Mouse (Mus musculus): Measurements from ENCODE around the gene Gm28053. TPM values are rescaled to one million over a fixed set of nuclear protein-coding genes. Genes with fewer than 3 reads are reported as not detected.
"Not testable (repeated sequence)": the region's sequence is repeated elsewhere in the genome, so short reads cannot be mapped to it uniquely, and the experiment has no call there.

The Gm28053 gene
- polyA plus RNA-seq, 1 experiment from 2014 or later, result 3.7 TPM

- H3K4me3 ChIP-seq, result no peak overlapping the region
- no peak overlapping the region for H3K9ac ChIP-seq
- WGBS, result 55% methylated on average over 3 of the region's 3 CpGs
- no peak for ATAC-seq (ENCODE audit: extremely low read depth, insufficient number of reproducible peaks, low FRiP score, low TSS enrichment)
- H3K36me3 ChIP-seq, result no peaks in the 10 kb centered on the region; the same call in 1 of the 2 replicates
- no peak overlapping the region for H3K4me2 ChIP-seq
- H3K9me3 ChIP-seq, result no peaks in the 10 kb centered on the region
- no peak overlapping the region for H3K27ac ChIP-seq (replicated peaks)
- 0 out of 2 replicates have a peak, but pooled peaks cover 2% of the 10 kb centered on the region for H3K4me1 ChIP-seq
- no peaks in the 10 kb centered on the region for H3K27me3 ChIP-seq (replicated peaks)
These were observed 36.8 kb upstream of the Gm28053 start for GRCm38 (mm10) chr6:48681472-48682090.

- H3K9me3 ChIP-seq, result no peaks in the 10 kb centered on the region
- H3K4me2 ChIP-seq, result no peak overlapping the region
- H3K4me1 ChIP-seq, result peaks cover 2% of the 10 kb centered on the region; the same call in 1 of the 2 replicates
- no peak overlapping the region for H3K9ac ChIP-seq
- WGBS, result 61% methylated on average over 4 of the region's 4 CpGs
- no peak for ATAC-seq (ENCODE audit: extremely low read depth, insufficient number of reproducible peaks, low FRiP score, low TSS enrichment)
- no peak overlapping the region for H3K4me3 ChIP-seq
- no peaks in the 10 kb centered on the region for H3K27me3 ChIP-seq (replicated peaks)
- H3K36me3 ChIP-seq, result no peaks in the 10 kb centered on the region; the same call in 1 of the 2 replicates
- no peak overlapping the region for H3K27ac ChIP-seq (replicated peaks)
These were observed 36.1 kb upstream of the Gm28053 start for GRCm38 (mm10) chr6:48682271-48682670.

GRCm38 (mm10) chr6:48683263-48683821, 35.1 kb upstream of the Gm28053 start:
- not testable (repeated sequence) for H3K4me1 ChIP-seq; H3K27me3 ChIP-seq (replicated peaks); H3K9me3 ChIP-seq; ATAC-seq (ENCODE audit: extremely low read depth, insufficient number of reproducible peaks, low FRiP score, low TSS enrichment); H3K9ac ChIP-seq; H3K27ac ChIP-seq (replicated peaks); H3K4me3 ChIP-seq; H3K4me2 ChIP-seq; H3K36me3 ChIP-seq
- WGBS, result 88% methylated on average over 4 of the region's 4 CpGs

DNA sequence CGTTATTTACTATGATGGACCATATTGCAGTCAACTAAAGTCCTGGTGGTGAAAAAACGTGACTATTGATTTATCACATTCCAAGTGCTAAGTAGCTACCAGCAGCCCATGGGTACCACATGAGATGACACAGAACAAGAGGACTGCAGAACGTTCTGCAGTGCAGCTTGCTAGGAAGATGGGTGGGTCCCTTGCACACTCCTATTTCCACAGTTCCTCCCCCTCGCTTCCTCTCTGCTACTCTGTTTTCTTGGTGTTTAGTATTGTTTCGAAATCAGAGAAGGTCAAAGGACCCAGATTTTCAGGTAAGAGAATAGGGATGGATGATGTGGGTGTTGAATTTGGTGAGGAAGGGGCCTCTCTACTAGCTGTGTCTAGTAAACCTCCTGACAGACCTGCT, 34.1 kb upstream of the Gm28053 start, which contains the start of gene Gimap4:
Gene Gimap4 (plus strand): TSS at position 231 of the 400 bp plus-strand sequence.
- no peak within 1 kb of the TSS for H3K9ac ChIP-seq
- no peaks in the 10 kb centered on the region; the same call in 1 of the 2 replicates for H3K36me3 ChIP-seq
- 57% methylated on average over 5 of the region's 5 CpGs for WGBS
- peak within 1 kb of the TSS; percentile 8 for H3K4me2 ChIP-seq
- no peak for ATAC-seq (ENCODE audit: extremely low read depth, insufficient number of reproducible peaks, low FRiP score, low TSS enrichment)
- peak within 1 kb of the TSS; percentile 13; the same call in 1 of the 2 replicates for H3K4me3 ChIP-seq
- H3K9me3 ChIP-seq, result no peaks in the 10 kb centered on the region
- H3K27ac ChIP-seq (replicated peaks), result peak within 1 kb of the TSS; percentile 65
- peaks cover 2% of the 10 kb centered on the region; the same call in 1 of the 2 replicates for H3K4me1 ChIP-seq
- H3K27me3 ChIP-seq (replicated peaks), result no peaks in the 10 kb centered on the region

GRCm38 (mm10) chr6:48684806-48685205, 33.6 kb upstream of the Gm28053 start:
- H3K9me3 ChIP-seq, result no peaks in the 10 kb centered on the region
- peak overlapping the region; percentile 65 for H3K27ac ChIP-seq (replicated peaks)
- peak overlapping the region; percentile 8; the same call in 1 of the 2 replicates for H3K4me2 ChIP-seq
- 0 out of 2 replicates have a peak overlapping the region, but pooled peaks have one; percentile 13 for H3K4me3 ChIP-seq
- WGBS, result 40% methylated on average over 4 of the region's 4 CpGs
- no peaks in the 10 kb centered on the region for H3K27me3 ChIP-seq (replicated peaks)
- H3K9ac ChIP-seq, result no peak overlapping the region
- H3K4me1 ChIP-seq, result peaks cover 2% of the 10 kb centered on the region; the same call in 1 of the 2 replicates
- H3K36me3 ChIP-seq, result no peaks in the 10 kb centered on the region; the same call in 1 of the 2 replicates
- ATAC-seq (ENCODE audit: extremely low read depth, insufficient number of reproducible peaks, low FRiP score, low TSS enrichment), result no peak

GRCm38 (mm10) chr6:48685251-48685650, 33.2 kb upstream of the Gm28053 start:
- Histone ChIP-seq H3K4me2 (peak overlapping the region; percentile 8), H3K4me1 (peaks cover 2% of the 10 kb centered on the region; the same call in 1 of the 2 replicates), H3K27ac (replicated peaks) (peak overlapping the region; percentile 65), H3K9ac (no peak overlapping the region), H3K4me3 (0 out of 2 replicates have a peak overlapping the region, but pooled peaks have one; percentile 2), H3K9me3 (no peaks in the 10 kb centered on the region), H3K36me3 (no peaks in the 10 kb centered on the region; the same call in 1 of the 2 replicates), H3K27me3 (replicated peaks) (no peaks in the 10 kb centered on the region)
- no peak for ATAC-seq (ENCODE audit: extremely low read depth, insufficient number of reproducible peaks, low FRiP score, low TSS enrichment)
- 77% methylated on average over 2 of the region's 2 CpGs for WGBS

DNA sequence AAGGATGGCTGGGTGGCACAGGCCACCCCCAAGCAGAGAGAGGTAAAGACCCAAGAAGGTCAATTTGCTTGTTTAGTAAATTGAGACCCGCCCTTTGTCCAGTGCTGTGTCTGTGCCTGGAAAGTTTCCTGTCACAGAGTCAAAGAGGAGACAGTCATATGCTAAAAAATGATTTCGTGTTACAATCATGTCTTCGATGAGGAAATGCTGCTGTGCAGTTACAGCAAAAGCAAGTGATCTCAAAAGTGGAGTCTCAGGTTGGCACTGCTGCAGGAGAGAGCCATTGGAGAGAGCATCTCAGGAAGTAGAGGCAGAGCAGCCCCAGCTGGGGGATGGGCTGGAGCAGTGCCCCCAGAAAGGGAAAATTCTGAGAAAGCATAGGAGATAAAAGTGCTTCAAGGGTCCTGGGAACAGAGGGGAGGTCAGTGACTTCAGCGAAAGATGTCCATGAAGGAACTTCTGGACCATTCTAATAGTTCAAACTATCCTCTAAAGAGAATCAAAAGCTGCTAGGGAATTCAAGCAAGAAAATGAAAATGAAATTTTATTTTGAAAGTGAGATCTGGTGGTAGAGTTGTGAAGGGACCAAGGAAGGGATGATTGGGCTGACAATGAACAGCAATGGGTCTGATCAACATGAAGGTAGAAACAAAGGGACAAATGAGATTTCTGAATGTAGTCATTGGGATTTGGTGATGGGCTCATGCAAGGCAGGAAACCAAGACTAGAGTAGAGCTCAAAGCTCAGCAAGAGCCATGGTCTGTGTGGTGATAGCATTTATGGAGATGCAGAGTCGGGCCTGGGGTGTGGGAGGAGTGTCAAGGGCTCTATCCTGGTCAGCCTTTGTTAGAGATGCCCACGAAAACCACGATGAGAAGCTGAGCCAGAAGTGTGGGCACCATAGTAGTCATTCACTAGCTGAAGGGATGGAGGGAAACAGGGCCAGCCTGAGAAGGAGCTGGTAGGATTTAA, 32.4 kb upstream of the Gm28053 start:
- H3K4me3 ChIP-seq, result no peak overlapping the region
- WGBS, result 75% methylated on average over 7 of the region's 7 CpGs
- no peaks in the 10 kb centered on the region for H3K36me3 ChIP-seq
- H3K9ac ChIP-seq, result no peak overlapping the region
- no peak for ATAC-seq (ENCODE audit: extremely low read depth, insufficient number of reproducible peaks, low FRiP score, low TSS enrichment)
- H3K4me2 ChIP-seq, result peak overlapping the region; percentile 8
- H3K9me3 ChIP-seq, result no peaks in the 10 kb centered on the region
- H3K4me1 ChIP-seq, result peaks cover 2% of the 10 kb centered on the region; the same call in 1 of the 2 replicates
- no peaks in the 10 kb centered on the region for H3K27me3 ChIP-seq (replicated peaks)
- peak overlapping the region; percentile 65 for H3K27ac ChIP-seq (replicated peaks)

DNA sequence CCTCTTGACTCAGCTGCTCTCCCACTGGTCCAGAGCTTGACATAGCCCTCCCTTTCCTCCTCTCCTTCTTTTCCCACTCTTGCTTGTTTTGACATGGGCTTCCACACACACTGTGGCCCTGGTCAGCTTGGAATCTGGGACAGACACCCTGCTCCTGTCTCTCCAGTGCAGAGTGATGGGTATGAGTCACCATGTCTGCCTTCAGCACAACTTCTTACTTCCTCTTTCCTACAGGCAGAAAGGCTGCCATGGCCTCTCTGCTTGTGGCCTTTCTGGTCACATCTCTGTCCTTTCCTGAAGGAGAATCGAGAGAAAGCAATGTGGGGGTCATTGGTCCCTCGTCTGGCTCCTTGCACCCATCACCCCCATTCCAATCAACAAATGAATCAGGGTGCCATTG, 31.3 kb upstream of the Gm28053 start:
- Histone ChIP-seq H3K36me3 (no peaks in the 10 kb centered on the region), H3K27me3 (replicated peaks) (no peaks in the 10 kb centered on the region), H3K9ac (no peak overlapping the region), H3K4me1 (peaks cover 2% of the 10 kb centered on the region; the same call in 1 of the 2 replicates), H3K27ac (replicated peaks) (peak overlapping the region; percentile 8; the same call in 1 of the 2 replicates), H3K4me2 (no peak overlapping the region), H3K9me3 (no peaks in the 10 kb centered on the region), H3K4me3 (no peak overlapping the region)
- no peak for ATAC-seq (ENCODE audit: extremely low read depth, insufficient number of reproducible peaks, low FRiP score, low TSS enrichment)
- WGBS, result 53% methylated on average over 2 of the region's 2 CpGs

DNA sequence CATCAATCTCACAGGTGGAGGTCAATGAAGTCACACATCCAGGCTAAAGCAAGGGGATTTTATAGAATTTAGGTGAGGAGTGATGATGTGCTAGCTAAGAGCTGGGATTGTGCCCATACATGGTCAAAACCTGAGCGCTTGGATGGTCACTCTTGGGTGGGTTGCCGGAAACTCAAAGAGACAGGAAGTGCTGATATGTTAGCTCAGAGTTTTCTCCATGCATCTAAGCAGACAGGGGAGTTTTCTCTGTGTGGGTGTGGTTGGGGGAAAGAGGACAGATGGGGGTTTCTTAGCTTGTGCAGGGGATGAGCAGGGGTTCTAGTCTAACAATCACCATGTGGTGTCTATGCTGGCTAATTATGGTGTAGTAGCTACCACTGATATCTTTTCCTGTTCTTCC, 29.1 kb upstream of the Gm28053 start:
- Histone ChIP-seq H3K27ac (replicated peaks) (no peak overlapping the region), H3K4me2 (no peak overlapping the region), H3K4me1 (peaks cover under 1% of the 10 kb centered on the region; the same call in 1 of the 2 replicates), H3K27me3 (replicated peaks) (no peaks in the 10 kb centered on the region), H3K4me3 (no peak overlapping the region), H3K36me3 (no peaks in the 10 kb centered on the region), H3K9me3 (no peaks in the 10 kb centered on the region), H3K9ac (no peak overlapping the region)
- ATAC-seq (ENCODE audit: extremely low read depth, insufficient number of reproducible peaks, low FRiP score, low TSS enrichment), result no peak
- 58% methylated on average over 2 of the region's 2 CpGs for WGBS

DNA sequence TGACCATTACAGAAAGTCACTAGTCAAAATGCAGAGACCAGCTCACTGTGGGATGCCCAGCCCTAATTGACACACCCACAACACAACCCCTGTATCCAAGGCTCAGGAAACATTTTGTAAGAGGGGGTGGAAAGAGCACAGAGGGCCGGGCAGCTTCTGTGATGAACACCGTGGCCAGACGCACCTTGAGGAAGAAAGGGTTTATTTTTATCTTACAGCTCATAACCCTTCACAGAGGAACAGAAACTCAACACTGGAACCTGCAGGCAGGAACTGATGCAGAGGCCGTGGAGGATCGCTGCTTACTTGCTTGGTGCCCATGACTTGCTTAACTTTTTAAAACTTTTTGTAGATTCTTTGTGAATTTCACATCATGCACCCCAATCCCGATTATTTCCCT, 25.4 kb upstream of the Gm28053 start:
- no peak overlapping the region for H3K27ac ChIP-seq (replicated peaks)
- H3K9ac ChIP-seq, result no peak overlapping the region
- H3K27me3 ChIP-seq (replicated peaks), result no peaks in the 10 kb centered on the region
- 0 out of 2 replicates have a peak, but pooled peaks cover 5% of the 10 kb centered on the region for H3K9me3 ChIP-seq
- H3K36me3 ChIP-seq, result no peaks in the 10 kb centered on the region
- H3K4me3 ChIP-seq, result no peak overlapping the region
- no peak for ATAC-seq (ENCODE audit: extremely low read depth, insufficient number of reproducible peaks, low FRiP score, low TSS enrichment)
- no peaks in the 10 kb centered on the region for H3K4me1 ChIP-seq
- H3K4me2 ChIP-seq, result no peak overlapping the region
- WGBS, result 75% methylated on average over 6 of the region's 6 CpGs

All from heart, embryonic 13.5 days (tissue).